Mouse (Mus musculus): Measurements from ENCODE around the gene Map3k1.

GRCm38 (mm10) chr13:111808637-111809465 lies at the start of gene Map3k1:
- no peak for TF ChIP-seq CTCF (IDR thresholded peaks at IDR 0.05; ENCODE audit: low read depth, low read length)
- no peak for TF ChIP-seq POLR2AphosphoS5 (IDR thresholded peaks at IDR 0.05; ENCODE audit: insufficient replicate concordance, low read depth, low read length)
- no peak for TF ChIP-seq GATA2 (IDR thresholded peaks at IDR 0.05; ENCODE audit: borderline replicate concordance, low read depth, low read length)
- TF ChIP-seq TAL1 (conservative IDR thresholded peaks at IDR 0.05; ENCODE audit: low read depth, low read length) = no peak
- TF ChIP-seq GATA1 (IDR thresholded peaks at IDR 0.05; ENCODE audit: borderline replicate concordance, low read length) = no peak

Data from G1E (cell line).